Mouse (Mus musculus) lung, embryonic 14.5 days (tissue): ENCODE data around the gene Stab1. TPM values are rescaled to one million over a fixed set of nuclear protein-coding genes. Genes with fewer than 3 reads are reported as not detected.

Experiments used
- ATAC-seq: fragments of 200-750 bp; cut with Nextera tagmentation; 2 replicates; pipeline ENCODE4 v1.8.0; 2017; ENCODE audit warnings: mild to moderate bottlenecking, moderate TSS enrichment, moderate library complexity; ENCODE audit not compliant: insufficient read depth
- DNase-seq: peaks from one replicate; pipeline ENCODE4 v3.0.0-alpha.2; 2015
- H3K27ac ChIP-seq: fragments of 300-500 bp; sonication (generic); 2 replicates; pipeline ENCODE4 v1.5.1; 2014; ENCODE audit warnings: low read depth, mild to moderate bottlenecking, moderate library complexity
- H3K27me3 ChIP-seq: fragments of 300-500 bp; sonication (generic); 2 replicates; pipeline ENCODE4 v1.6.1; 2014; ENCODE audit warnings: low read length, control low read depth; ENCODE audit not compliant: insufficient read depth
- H3K36me3 ChIP-seq: fragments of 300-500 bp; sonication (generic); 2 replicates; pipeline ENCODE4 v1.6.1; 2014; ENCODE audit warnings: control low read depth; ENCODE audit not compliant: insufficient read depth
- H3K4me1 ChIP-seq: fragments of 300-500 bp; sonication (generic); 2 replicates; pipeline ENCODE4 v1.6.1; 2014; ENCODE audit warnings: antibody characterized with exemption, control low read depth; ENCODE audit not compliant: insufficient read depth
- H3K4me2 ChIP-seq: fragments of 300-500 bp; sonication (generic); 2 replicates; pipeline ENCODE4 v1.6.1; 2014; ENCODE audit warnings: mild to moderate bottlenecking
- H3K4me3 ChIP-seq: fragments of 300-500 bp; sonication (generic); 2 replicates; pipeline ENCODE4 v1.5.1; 2014; ENCODE audit warnings: low read depth, low read length
- H3K9ac ChIP-seq: fragments of 300-500 bp; sonication (generic); 2 replicates; pipeline ENCODE4 v1.6.1; 2014
- H3K9me3 ChIP-seq: fragments of 300-500 bp; sonication (generic); 2 replicates; pipeline ENCODE4 v1.6.1; 2016; ENCODE audit warnings: low read depth, low read length, control low read depth
- CTCF ChIP-seq: IDR thresholded peaks from 2 replicates; pipeline ENCODE4 v1.5.1; 2016; ENCODE audit warnings: antibody characterized with exemption, low read depth
- WGBS: fragments of 180-500 bp; shearing (Covaris S2); extraction: QIAGEN DNeasy Blood & Tissue Kit; methylation state at CpG from one replicate; pipeline ENCODE4 v1.1.7; 2014; 5-methylcytosine and 5-hydroxymethylcytosine counted together
- polyA plus RNA-seq: library from polyadenylated mRNA; unstranded; fragments of >200 nt; fragmentation: Nextera tagmentation; extraction: Ambion mirVana; gene quantifications from 2 replicates; pipeline ENCODE4 v1.2.1, GENCODE M21; 2014

The Stab1 gene
- polyA plus RNA-seq, 1 experiment from 2014 or later: 71.3 TPM

DNA sequence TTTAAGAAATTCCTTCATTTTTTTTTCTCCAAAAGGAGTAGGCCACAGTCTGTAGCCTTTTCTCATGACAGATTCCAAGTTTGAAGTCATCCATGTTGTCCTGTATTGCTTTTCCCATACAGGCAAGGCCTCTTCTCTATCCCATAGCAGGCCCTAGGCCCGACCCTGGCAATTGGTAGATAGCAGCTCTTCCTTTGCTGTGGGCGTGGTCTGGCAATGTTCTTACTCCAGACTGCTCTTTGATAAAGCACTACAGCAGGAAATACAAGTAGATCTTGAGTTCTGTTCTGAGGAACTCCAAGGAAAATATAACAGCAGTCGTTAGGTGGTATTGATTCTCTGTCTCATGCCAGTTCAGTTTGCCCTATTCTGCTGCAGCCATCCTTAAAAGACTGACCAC, 57.8 kb downstream of the Stab1 start:
- Histone ChIP-seq H3K27ac (no peak overlapping the region), H3K4me1 (no peaks in the 10 kb centered on the region), H3K4me3 (no peak overlapping the region), H3K27me3 (no peaks in the 10 kb centered on the region), H3K36me3 (peaks cover 92% of the 10 kb centered on the region), H3K4me2 (no peak overlapping the region), H3K9ac (no peak overlapping the region), H3K9me3 (no peaks in the 10 kb centered on the region)
- TF ChIP-seq CTCF: no peak
- ATAC-seq: no peak
- 75% methylated on average over 3 of the region's 3 CpGs for WGBS
- no peak for DNase-seq

DNA sequence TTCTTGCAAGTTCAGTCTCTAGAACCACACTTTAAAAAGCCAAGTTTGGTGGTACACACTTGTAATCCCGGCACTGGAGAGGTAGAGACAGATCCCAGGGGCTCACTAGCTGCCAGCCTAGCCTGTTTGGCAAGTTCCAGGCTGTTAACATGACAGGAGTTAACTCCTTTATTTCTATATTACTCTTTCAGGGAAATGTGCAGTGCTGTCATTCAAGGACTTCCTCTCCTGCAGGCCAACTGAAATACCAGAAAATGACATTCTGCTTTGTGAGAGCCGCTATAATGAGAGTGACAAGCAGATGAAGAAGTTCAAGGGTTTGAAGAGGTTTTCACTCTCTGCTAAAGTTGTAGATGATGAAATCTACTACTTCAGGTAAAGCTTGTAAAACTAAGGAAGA, 63.3 kb downstream of the Stab1 start:
- Histone ChIP-seq H3K27ac (no peak overlapping the region), H3K4me3 (no peak overlapping the region), H3K27me3 (no peaks in the 10 kb centered on the region), H3K9me3 (no peaks in the 10 kb centered on the region), H3K4me2 (no peak overlapping the region), H3K36me3 (peaks cover 71% of the 10 kb centered on the region), H3K9ac (no peak overlapping the region), H3K4me1 (no peaks in the 10 kb centered on the region)
- 80% methylated on average over 2 of the region's 2 CpGs for WGBS
- no peak for ATAC-seq
- no peak for DNase-seq
- TF ChIP-seq CTCF: no peak

- DNase-seq (no peak), ATAC-seq (no peak)
- H3K4me1 ChIP-seq: no peaks in the 10 kb centered on the region
- no peaks in the 10 kb centered on the region for H3K9me3 ChIP-seq
- no peaks in the 10 kb centered on the region for H3K27me3 ChIP-seq
- no peak overlapping the region for H3K4me3 ChIP-seq
- H3K27ac ChIP-seq: no peak overlapping the region
- no peak overlapping the region for H3K9ac ChIP-seq
- peaks cover 77% of the 10 kb centered on the region for H3K36me3 ChIP-seq
- TF ChIP-seq CTCF: no peak
- H3K4me2 ChIP-seq: no peak overlapping the region
- 73% methylated on average over 1 of the region's 1 CpGs for WGBS
Measured at GRCm38 (mm10) chr14:31089918-31090317, 78.5 kb downstream of the Stab1 start.

Other genes starting within 250 kb of the Stab1 start
- 0.31 and 0.71 TPM in 2 replicates for gene Itih3, start 244.9 kb downstream of the Stab1 start, polyA plus RNA-seq
- not detected in 2 replicates for gene Itih1, start 225.4 kb downstream of the Stab1 start, polyA plus RNA-seq
- 11.9 and 12.3 TPM in 2 replicates for gene Nek4, start 217.3 kb downstream of the Stab1 start, polyA plus RNA-seq
- gene Glt8d1, start 167.2 kb downstream of the Stab1 start, polyA plus RNA-seq: 69.1 and 69.6 TPM in 2 replicates
- 352 and 383 TPM in 2 replicates for gene Spcs1, start 167.0 kb downstream of the Stab1 start, polyA plus RNA-seq
- gene Pbrm1, start 149.5 kb downstream of the Stab1 start, polyA plus RNA-seq: 101 and 110 TPM in 2 replicates
- 126 and 128 TPM in 2 replicates for gene Gnl3, start 149.5 kb downstream of the Stab1 start, polyA plus RNA-seq
- 60.9 and 74.3 TPM in 2 replicates for gene Smim4, start 39.7 kb downstream of the Stab1 start, polyA plus RNA-seq
- 476 and 510 TPM in 2 replicates for gene Nt5dc2, start 37.6 kb downstream of the Stab1 start, polyA plus RNA-seq
- gene Tnnc1, start 39.7 kb upstream of the Stab1 start, polyA plus RNA-seq: 5.1 and 51.6 TPM in 2 replicates
- gene Nisch, start 48.3 kb upstream of the Stab1 start, polyA plus RNA-seq: 386 and 411 TPM in 2 replicates
- 0.38 and 0.49 TPM in 2 replicates for gene Sema3g, start 49.2 kb upstream of the Stab1 start, polyA plus RNA-seq
- 11.8 and 16.5 TPM in 2 replicates for gene Phf7, start 82.7 kb upstream of the Stab1 start, polyA plus RNA-seq
- 83.1 and 91.5 TPM in 2 replicates for gene Bap1, start 82.8 kb upstream of the Stab1 start, polyA plus RNA-seq
- 4.1 and 4.6 TPM in 2 replicates for gene Dnah1, start 155.3 kb upstream of the Stab1 start, polyA plus RNA-seq
- 37.4 and 38.3 TPM in 2 replicates for gene Capn7, start 168.0 kb upstream of the Stab1 start, polyA plus RNA-seq